ENCODE assay signal across 17 mouse cellular contexts in the genomic region with DNA sequence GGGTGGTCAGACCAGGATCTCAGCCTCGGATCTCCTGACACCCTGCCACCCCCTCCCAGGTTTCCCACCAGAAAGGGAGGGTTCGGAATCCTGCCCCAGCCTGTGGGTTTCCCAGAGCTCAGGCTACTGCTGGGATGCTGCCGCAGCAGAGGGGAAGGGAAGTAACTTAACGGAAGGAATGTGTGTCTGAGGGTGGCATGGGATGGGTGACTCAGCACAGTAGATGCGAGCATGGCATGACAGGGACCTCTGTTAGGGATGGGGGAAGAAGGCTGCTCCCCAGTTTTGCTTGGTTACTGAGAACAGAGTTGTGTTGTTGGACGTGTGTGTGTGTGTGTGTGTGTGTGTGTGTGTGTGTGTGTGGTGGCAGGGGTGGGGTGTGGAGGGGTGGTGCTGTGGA.
A peak's percentile ranks its signal among the peaks of the same experiment; 100 is the strongest.
DNase-seq lines count a peak whose midpoint lies in the region; ATAC-seq lines count a peak whose summit lies in the region.
"Had no signal": no experiment of that assay in that cellular context is flagged by ENCODE, and none has a peak within 500 bp of the region (broad histone marks: within the 10 kb centered on the region; RNA-seq: fewer than 3 reads in every experiment).

No protein-coding gene starts in this region.

- DNase-seq in adrenal gland, postnatal 14 days: peak; percentile 17
- DNase-seq in adrenal gland, postnatal 10 days: no peak
- DNase-seq in 3134 (ENCODE audit: extremely low read depth, insufficient read length, low spot score): peak; percentile 56
- DNase-seq in Muller cell, postnatal 12 days (ENCODE audit: inconsistent ontology term): peak; percentile 32
- no peak for DNase-seq in layer of hippocampus, adult 9-11 months
- DNase-seq in layer of hippocampus, postnatal 14 days (ENCODE audit: low spot score in 2 of 2): no peak
- DNase-seq: cerebellum, adult 18-20 months; gastrocnemius, adult 2 months; gastrocnemius, postnatal 25 days; heart, adult 11 months; heart, postnatal 4 days had no signal

- ATAC-seq in megakaryocyte progenitor cell, adult 5-6 weeks (replicated peaks; ENCODE audit: poor library complexity): 0 out of 2 replicates have a peak, but pooled peaks have one; percentile 30
- ATAC-seq: CD4-positive, CD25-positive, alpha-beta regulatory T cell, adult 4 months; forebrain, embryonic 16.5 days; hindbrain, embryonic 16.5 days; inflammation-experienced regulatory T-cells, adult 6 months; intestine, postnatal 0 days had no signal

Comparison
In these comparisons a context has a peak if more than half of its experiments do, and no peak if none do; other contexts are left out.
1. DNase-seq: peak in adrenal gland, postnatal 14 days (single experiment), 3134 (single experiment) and Muller cell, postnatal 12 days (single experiment); none in adrenal gland, postnatal 10 days (single experiment), layer of hippocampus, adult 9-11 months (single experiment) and layer of hippocampus, postnatal 14 days (0 of 2).